Mouse (Mus musculus) neutrophil, adult 5-6 weeks (primary cell): ENCODE results near the gene Gm20388. TPM values are rescaled to one million over a fixed set of nuclear protein-coding genes. Genes with fewer than 3 reads are reported as not detected.
"Not testable (repeated sequence)": the region's sequence is repeated elsewhere in the genome, so short reads cannot be mapped to it uniquely, and the experiment has no call there.

Experiments used
- ATAC-seq: fragments of 151-379, 151-347 bp; 2 replicates; pipeline ENCODE4 v1.8.0; 2017; ENCODE audit warnings: mild to moderate bottlenecking, moderate TSS enrichment; ENCODE audit not compliant: insufficient number of reproducible peaks, poor library complexity, low FRiP score, severe bottlenecking; ENCODE audit errors: extremely low read depth
- total RNA-seq: library from RNA; stranded (forward); fragments of 200-1000 nt; gene quantifications from 2 replicates; pipeline ENCODE4 v1.2.3, GENCODE M21; 2017

Gene Gm20388
- total RNA-seq, 1 experiment from 2014 or later, result 10.8 TPM

GRCm38 (mm10) chr8:122313310-122313709 is 2402.7 kb downstream of the Gm20388 start:
- ATAC-seq, result no peak

GRCm38 (mm10) chr8:122314899-122315496 is 2404.4 kb downstream of the Gm20388 start:
- ATAC-seq, result peak; percentile 30; the same call in 1 of the 2 replicates

DNA sequence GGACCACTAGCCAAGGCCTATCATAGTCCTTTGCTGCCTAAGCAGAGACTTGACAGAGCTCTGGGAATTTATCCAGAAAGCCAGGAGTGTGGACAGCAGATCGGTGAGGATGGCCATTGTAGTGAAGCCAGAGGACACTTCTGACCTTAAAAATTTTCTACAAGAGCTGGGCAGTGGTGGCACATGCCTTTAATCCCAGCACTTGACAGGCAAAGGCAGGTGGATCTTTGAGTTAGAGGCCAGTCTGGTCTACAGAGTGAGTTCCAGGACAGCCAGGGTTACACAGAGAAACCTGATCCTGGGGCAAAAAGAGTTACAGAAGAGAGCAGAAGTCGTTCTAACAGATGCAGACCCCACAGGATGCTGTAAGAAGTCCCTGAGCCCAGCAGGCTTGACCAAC is 2405.8 kb downstream of the Gm20388 start:
- no peak for ATAC-seq

DNA sequence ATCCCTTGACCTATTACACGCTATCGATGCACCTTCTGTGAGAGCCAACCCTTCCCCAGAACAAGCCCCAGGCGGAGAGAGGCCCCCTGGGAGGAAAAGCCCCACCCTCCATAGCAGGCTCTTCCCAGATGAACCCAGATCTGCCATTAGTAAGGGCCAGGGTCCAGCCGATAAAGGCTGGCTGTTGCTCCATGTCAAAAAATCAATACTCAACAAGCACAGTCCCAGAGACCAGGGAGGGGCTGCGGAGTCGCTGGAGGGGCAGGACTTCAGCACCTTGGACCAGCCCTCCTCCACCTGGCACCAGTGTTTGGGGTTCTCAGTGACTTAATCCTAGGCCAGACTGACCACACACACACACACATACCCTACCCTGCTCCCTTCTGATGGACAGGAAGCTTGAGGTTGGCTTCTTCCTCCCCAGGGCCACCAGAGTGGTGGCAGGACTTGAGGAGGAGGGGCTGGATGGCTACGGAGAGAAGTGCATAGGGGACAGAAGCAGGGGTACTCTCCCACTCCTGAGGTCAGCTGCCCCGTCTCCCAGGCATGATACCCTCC is 2407.4 kb downstream of the Gm20388 start:
- ATAC-seq, result no peak

DNA sequence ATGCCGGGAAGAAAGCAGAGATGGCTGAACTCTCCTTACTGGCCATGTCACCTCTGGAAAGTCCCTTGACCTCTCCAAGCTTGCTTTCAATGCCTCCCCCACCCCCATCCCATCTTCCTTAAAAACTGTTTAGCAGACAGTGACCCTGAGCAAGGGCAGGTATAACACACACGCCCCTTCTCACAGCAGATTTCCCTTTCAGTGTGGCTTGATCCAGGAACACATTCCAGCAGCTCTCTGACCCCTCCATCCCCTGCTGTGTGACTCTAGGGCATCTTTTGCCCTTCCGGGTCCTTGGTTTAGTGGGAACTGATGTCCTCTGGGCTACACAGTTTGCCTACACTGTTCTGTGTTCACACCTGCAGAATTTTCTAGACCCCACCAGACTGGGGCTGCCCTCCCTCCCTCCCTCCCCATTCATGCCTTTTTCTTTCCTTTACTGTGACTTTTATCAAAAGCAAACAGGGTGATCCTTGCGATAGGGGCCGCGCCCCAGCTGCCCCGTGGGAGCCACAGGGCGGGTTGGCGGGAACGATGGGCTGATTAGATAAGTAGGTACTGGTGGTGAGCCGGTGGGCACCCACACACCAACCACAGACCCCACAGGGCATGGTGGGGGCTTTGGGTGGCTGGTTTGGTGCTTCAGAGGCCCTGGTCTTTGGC is 2408.5 kb downstream of the Gm20388 start:
- ATAC-seq, result no peak

DNA sequence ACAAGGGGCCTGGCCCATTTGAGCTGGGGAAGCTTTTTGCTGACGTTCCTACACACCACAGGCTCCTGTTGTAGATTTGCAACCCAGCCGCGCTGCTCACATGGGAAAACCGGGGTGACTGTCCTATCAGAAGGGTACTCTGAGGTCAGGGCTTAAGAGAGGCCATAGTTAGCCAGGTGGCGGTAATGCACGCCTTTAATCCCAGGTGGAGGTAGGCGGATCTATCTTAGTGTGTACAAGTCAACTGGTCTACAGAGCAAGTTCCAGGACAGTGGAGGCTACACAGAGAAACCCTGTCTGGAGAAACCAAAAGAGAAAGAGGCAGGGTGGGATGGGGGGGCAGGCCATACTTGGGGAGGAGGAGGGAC is 2409.1 kb downstream of the Gm20388 start:
- no peak for ATAC-seq

GRCm38 (mm10) chr8:122320541-122320940 is 2409.9 kb downstream of the Gm20388 start:
- ATAC-seq, result no peak

- no peak for ATAC-seq
Observed at GRCm38 (mm10) chr8:122321455-122321921, 2410.8 kb downstream of the Gm20388 start.

DNA sequence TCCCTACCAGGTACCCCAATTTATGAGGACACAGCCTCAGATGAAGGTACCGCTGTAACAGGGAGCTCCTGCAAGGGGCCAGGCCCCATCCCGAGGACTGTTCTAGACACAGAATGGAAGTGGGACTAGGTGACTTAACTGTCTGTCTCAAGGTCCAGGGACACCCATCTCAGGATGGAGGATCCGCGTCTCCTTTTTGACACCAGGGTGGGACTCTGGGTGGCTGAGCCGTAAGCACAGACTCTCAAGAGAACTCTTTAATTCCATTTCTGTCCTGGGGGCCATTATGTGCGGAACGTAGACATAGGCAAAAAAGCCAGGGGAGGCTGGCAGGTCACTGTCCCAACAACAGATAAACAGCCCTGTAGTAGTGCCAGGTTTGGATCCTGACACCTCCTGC is 2411.5 kb downstream of the Gm20388 start:
- ATAC-seq, result no peak

GRCm38 (mm10) chr8:122322792-122323191 is 2412.2 kb downstream of the Gm20388 start:
- ATAC-seq, result no peak

DNA sequence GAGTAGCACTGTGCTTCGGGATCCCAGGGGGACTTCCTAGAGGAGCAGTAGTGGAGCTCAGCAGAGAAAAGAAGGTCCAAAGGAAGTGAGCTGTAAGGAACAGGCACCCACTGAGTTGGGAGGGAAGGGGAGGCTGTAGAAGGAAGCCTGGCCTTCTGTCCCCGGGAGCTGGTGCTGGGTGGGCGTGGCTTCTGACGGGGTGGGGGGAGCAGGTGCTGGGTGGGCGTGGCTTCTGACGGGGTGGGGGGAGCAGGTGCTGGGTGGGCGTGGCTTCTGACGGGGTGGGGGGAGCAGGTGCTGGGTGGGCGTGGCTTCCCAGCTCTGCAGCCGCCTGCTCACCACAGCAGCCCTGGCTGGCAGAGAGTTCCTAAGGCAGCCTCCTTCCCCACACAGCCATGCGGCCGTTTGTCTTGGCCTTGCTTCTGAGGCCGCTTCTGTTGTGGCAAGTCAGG is 2413.3 kb downstream of the Gm20388 start:
- ATAC-seq, result not testable (repeated sequence)

DNA sequence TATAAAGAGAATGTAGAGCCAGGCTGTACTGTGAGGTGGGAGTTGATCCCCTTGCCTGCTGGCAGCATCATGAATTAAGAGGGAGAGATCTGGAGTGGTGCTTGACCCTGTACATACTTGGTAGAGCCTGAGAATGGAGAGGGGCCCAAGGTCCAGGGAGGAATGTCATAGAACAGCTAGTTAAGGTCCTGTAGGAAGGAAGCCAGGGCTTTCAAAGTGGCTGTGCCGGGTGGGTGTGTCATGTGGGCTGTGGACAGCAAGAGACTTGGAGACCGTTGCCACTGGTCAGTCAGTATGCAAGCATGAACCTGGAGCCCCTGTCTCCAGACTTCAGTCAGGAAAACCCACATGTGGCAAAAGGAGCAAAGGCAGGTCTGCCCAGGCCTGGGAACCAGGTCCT is 2414.6 kb downstream of the Gm20388 start:
- ATAC-seq, result no peak

DNA sequence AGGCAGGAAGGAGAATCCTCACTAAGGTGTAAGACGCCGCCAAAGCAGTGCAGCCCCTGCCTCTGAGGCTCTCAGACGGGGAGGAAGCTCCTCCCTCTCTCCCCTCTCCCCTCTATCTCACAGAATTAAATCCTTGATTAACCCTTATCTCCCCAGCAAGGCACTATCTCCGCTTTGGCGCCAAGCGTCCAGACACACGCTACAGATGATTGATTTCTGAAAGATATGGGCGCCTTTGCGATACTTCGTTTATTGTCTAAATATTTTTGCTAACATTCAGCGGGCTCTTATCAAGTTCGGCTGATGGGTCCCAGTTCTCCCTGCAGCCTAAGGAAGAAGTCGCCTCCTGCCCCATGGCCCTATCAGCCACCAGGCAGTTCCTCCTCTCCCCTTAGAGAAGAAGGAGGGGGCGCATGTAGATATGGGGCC is 2415.5 kb downstream of the Gm20388 start:
- no peak for ATAC-seq

- no peak for ATAC-seq
Observed at GRCm38 (mm10) chr8:122329072-122329471, 2418.4 kb downstream of the Gm20388 start.

DNA sequence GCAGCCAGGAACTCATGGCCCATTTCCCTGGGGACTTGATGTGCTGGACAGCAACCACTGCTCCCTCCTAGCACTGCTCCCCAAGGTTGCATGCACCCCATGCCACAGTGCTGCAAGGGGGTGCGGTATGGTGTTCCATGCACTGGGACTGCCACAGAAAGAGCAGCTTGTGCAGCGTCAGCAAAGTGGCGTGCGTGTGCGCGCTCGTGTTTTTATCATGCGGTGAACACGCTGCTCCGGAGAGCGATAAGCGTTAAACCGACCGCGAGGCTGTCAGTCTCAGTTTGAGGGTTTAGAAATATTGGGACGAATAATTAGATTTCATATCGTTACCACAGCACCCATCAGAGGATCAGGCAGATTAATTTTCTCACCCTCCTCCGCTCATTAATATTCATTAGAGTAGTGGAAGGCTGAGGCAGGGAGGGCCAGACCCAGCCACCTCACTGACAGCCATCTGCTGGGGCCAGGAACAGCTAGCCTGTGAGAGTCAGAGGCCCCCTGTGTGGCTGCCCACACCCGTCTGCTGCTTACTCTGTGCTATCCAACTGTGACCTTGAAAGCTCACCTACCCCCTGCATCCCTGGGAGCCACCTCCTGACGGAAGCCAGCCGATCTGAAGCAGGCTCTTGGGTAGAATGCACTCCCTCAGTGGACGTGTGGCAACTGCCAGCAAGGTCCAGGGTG is 2419.1 kb downstream of the Gm20388 start:
- no peak for ATAC-seq

DNA sequence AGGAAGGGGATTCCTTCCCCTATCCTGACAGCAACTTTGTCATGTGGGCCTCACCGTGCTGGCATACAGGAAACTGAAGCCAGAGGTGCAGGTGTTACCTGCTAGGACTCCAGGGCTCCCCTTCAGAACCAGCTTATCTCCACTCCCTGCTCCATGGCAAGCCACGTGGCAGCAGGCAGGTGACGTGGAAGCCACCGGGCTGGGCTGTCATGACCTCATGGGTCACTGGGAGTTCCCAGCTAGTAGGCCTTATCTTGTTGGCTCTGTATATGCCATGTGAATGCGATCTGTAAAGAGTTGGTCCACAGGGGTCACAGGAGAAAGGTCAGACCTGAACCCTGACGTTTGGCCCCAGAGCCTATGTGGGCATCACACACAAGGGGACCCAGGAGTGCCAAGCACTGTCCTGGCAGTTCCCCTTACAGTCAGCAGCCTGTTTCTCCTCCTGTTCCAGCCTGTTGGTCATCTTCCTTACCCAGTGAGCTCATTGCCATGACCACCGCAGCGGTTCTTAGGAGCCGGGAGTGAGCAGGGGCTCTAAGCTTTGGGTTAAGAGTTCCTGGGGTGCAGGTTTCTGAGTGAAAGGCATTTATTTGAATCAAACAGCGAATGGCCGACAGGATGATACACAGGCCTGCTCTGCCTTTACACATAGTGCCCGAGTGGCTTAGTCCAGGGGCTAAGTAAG is 2419.9 kb downstream of the Gm20388 start:
- ATAC-seq, result no peak

DNA sequence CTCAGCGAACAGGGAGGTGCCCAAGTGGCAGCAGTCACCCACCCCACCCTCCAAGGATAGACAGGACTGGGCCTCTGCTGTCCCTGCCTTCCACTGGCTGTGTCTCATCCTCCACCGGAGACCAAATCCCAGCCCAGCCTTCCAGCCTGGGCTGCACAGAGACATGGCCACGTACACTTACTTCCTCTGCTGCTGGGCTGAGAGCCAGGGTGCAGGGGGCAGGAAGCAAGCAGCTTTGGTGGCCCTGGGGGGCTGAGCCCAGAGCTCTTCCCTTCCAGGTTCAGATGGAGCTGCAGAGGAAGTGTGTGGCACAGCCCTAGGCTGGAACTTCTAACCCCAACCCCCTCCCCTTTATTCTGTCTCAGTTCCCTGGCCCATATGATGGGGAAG is 2420.5 kb downstream of the Gm20388 start:
- ATAC-seq, result no peak

DNA sequence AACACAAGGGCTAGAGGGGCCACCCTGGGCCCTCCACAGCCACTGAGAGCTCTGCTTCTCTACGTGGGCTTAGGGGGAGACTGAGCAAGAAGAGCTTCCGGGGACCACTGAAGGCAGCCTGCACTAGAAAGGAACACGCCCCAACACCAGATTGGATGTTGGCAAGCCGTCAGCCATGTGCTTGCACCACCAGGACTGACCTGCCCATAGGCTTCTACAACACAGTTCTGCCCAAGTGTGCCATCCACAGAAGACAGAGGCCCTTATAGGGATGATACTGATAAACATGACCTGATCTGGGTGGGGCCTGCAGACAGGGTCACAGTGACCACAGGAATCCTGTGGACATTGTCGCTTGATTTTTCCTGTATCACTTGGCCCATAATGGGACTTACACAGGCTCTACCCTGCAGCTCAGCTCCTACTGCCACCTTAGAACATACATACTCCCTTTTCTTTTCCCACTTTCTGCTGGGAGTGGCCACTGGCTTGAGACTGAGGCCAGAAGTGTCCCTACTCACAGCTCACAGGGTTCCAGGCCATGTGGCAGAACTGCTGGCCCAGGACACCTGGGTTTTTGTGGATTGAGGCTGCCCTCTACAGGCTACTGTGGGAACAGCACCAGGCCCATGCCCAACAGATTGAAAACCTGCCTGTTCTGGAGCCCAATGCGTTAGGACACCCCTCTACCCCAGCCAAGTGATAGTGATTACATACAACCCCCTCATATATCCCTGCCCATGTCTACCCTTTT is 2422.3 kb downstream of the Gm20388 start:
- ATAC-seq, result peak; percentile 59; the same call in 1 of the 2 replicates

DNA sequence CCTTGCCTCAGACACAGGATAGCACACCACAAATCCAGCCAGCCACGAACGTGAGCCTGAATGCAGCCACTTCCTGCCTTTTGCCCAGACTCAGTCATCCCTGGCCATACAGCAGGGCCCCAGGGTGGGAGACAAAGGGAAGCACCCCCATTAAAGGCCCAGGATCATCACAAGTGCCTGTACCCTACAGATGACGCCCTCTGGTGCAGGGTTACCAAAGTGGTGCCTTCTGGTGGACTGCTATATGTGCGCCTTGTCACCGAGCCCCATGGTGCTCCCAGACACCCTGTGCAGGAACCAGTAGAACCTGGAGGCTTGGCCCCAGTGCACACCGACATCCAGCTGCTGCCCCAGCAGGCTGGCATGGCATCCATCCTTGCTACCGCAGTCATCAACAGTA is 2422.9 kb downstream of the Gm20388 start:
- ATAC-seq, result no peak
